Mouse (Mus musculus) liver, embryonic 14.5 days (tissue): ENCODE results near the gene Cyb5d2. TPM values are rescaled to one million over a fixed set of nuclear protein-coding genes. Genes with fewer than 3 reads are reported as not detected.

Experiments
- ATAC-seq: fragments of 200-750 bp; cut with Nextera tagmentation; 2 replicates; pipeline ENCODE4 v1.8.0; 2017; ENCODE audit warnings: moderate number of reproducible peaks, mild to moderate bottlenecking, moderate library complexity; ENCODE audit not compliant: insufficient read depth
- DNase-seq, 3 experiments: peaks; one replicate each; pipeline ENCODE4 v3.0.0-alpha.2; 2012 to 2013; ENCODE audit warnings: low read depth in 3 of 3, low spot score in 3 of 3
- H3K27ac ChIP-seq: fragments of 300-500 bp; sonication (generic); 2 replicates; pipeline ENCODE4 v1.5.1; 2014; ENCODE audit warnings: moderate library complexity, mild to moderate bottlenecking, control low read depth, inconsistent platforms
- H3K27me3 ChIP-seq: fragments of 300-500 bp; sonication (generic); 2 replicates; pipeline ENCODE4 v1.6.1; 2014; ENCODE audit warnings: mild to moderate bottlenecking, low read length, moderate library complexity; ENCODE audit not compliant: control insufficient read depth, insufficient read depth
- H3K36me3 ChIP-seq: fragments of 300-500 bp; sonication (generic); replicated peaks from 2 replicates; pipeline ENCODE4 v1.6.1; 2014; ENCODE audit warnings: low read depth; ENCODE audit not compliant: control insufficient read depth, insufficient read depth
- H3K4me1 ChIP-seq, 2 experiments: fragments of 200-500 bp in 1 of 2; fragments of 300-500 bp in 1 of 2; sonication (generic) in 1 of 2; replicated peaks; 2 replicates each; pipeline ENCODE4 v1.6.1; 2012 to 2014; ENCODE audit warnings: antibody characterized with exemption in 1 of 2, inconsistent platforms in 1 of 2, low read length in 1 of 2; ENCODE audit not compliant: control insufficient read depth in 2 of 2, insufficient read depth in 2 of 2
- H3K4me2 ChIP-seq: fragments of 300-500 bp; sonication (generic); 2 replicates; pipeline ENCODE4 v1.6.1; 2014; ENCODE audit warnings: low read depth, mild to moderate bottlenecking, control low read depth, moderate library complexity
- H3K4me3 ChIP-seq, 2 experiments: fragments of 200-500 bp in 1 of 2; fragments of 300-500 bp in 1 of 2; sonication (generic) in 1 of 2; 2 replicates each; pipeline ENCODE4 v1.5.1; 2012 to 2014; ENCODE audit warnings: low read depth in 2 of 2, low read length in 2 of 2, mild to moderate bottlenecking in 2 of 2, control low read depth in 1 of 2, inconsistent platforms in 1 of 2, moderate library complexity in 1 of 2; ENCODE audit not compliant: insufficient read depth in 1 of 2
- H3K9ac ChIP-seq: fragments of 300-500 bp; sonication (generic); replicated peaks from 2 replicates; pipeline ENCODE4 v1.6.1; 2014; ENCODE audit warnings: mild to moderate bottlenecking, control low read depth, moderate library complexity
- H3K9me3 ChIP-seq: fragments of 300-500 bp; sonication (generic); 2 replicates; pipeline ENCODE4 v1.6.1; 2016; ENCODE audit warnings: low read length, mixed read lengths; ENCODE audit not compliant: control insufficient read depth
- CTCF ChIP-seq: IDR thresholded peaks from 2 replicates; pipeline ENCODE4 v1.5.1; 2016; ENCODE audit warnings: antibody characterized with exemption, low read depth, control low read depth
- EP300 ChIP-seq: IDR thresholded peaks from 2 replicates; pipeline ENCODE4 v1.6.1; 2016; ENCODE audit warnings: antibody characterized with exemption, low read depth
- WGBS: fragments of 180-500 bp; shearing (Covaris S2); extraction: QIAGEN DNeasy Blood & Tissue Kit; methylation state at CpG from one replicate; pipeline ENCODE4 v1.1.7; 2014; ENCODE audit not compliant: insufficient replicate concordance; 5-methylcytosine and 5-hydroxymethylcytosine counted together
- polyA plus RNA-seq, 2 experiments: library from polyadenylated mRNA; depleted of rRNA in 1 of 2; stranded (reverse) in 1 of 2; unstranded in 1 of 2; fragments of >200 nt; fragmentation: Nextera tagmentation in 1 of 2; extraction: Ambion mirVana in 1 of 2; gene quantifications; 2 replicates each; pipeline versions ENCODE4 v1.2.1 to v1.2.3; 2012 to 2014

The Cyb5d2 gene
- polyA plus RNA-seq, 2 experiments, result 1.7 to 2.0 TPM

DNA sequence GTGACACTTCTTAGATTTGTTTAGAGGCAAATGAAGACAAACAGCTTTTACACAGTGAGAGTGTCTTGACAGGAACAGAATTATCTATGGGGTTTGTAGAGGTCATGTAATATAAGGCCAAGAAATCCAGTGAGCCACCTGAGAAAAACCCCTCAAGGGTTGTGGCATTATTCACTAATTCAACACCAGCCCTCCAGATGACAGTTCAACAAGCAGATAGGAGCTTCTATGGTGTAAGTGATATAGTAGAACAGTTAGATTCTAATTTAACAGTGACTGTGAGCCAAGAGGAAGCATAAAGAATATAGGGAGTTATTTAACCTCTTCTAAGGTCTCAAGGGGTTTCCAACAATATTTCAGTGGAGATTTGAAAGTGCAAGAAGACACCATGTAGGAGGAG lies 2.2 kb upstream of the Cyb5d2 start:
- TF ChIP-seq CTCF, result no peak
- no peak for TF ChIP-seq EP300
- Histone ChIP-seq H3K27ac (no peak overlapping the region), H3K36me3 (no peaks in the 10 kb centered on the region), H3K4me3 (no peak overlapping the region), H3K4me2 (no peak overlapping the region), H3K9me3 (no peaks in the 10 kb centered on the region), H3K27me3 (no peaks in the 10 kb centered on the region), H3K4me1 (peaks cover 4 to 16% of the 10 kb centered on the region in 2 experiments; a peak in 3 of 4 replicates), H3K9ac (no peak overlapping the region)
- ATAC-seq (no peak), DNase-seq (no peak)

DNA sequence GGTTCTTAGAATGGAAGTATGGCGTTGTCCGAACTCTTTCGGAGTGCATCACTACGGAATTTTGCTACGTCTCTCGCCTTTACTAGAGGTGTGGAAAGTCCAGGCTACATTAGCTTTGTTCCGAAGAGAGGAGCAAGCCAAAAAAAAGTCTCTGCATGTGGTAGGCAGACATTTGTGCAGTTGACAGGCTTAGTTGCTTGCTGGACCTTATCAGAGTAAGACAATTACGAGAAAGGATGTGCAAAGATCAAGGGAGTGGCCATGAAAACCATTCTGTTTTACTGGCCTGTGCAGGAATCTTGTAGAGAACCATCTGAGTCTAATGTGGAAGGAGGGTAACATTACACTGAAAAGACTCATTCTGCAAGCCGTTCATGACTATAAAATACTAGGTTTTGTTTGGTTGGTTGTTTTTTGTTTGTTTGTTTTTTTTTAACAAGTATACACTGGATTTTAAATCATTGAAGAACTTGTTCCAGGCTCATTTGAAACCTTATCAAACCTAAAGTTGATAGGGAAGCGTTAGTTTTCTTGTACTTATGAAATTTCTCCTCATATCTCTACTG lies 914 bp upstream of the Cyb5d2 start:
- ATAC-seq (no peak), DNase-seq (peak in 1 of 3 experiments; percentile 15)
- no peaks in the 10 kb centered on the region for H3K36me3 ChIP-seq
- peaks cover 4 to 16% of the 10 kb centered on the region in 2 experiments; a peak in 3 of 4 replicates for H3K4me1 ChIP-seq
- peak overlapping the region; percentile 93 for H3K4me2 ChIP-seq
- H3K9me3 ChIP-seq, result no peaks in the 10 kb centered on the region
- peak overlapping the region; percentile 90 for H3K9ac ChIP-seq
- H3K27me3 ChIP-seq, result no peaks in the 10 kb centered on the region
- H3K4me3 ChIP-seq, result peak overlapping the region; percentile 68 to 89
- TF ChIP-seq EP300, result no peak
- no peak for TF ChIP-seq CTCF
- 4% methylated on average over 10 of the region's 10 CpGs for WGBS
- H3K27ac ChIP-seq, result peak overlapping the region; percentile 63

DNA sequence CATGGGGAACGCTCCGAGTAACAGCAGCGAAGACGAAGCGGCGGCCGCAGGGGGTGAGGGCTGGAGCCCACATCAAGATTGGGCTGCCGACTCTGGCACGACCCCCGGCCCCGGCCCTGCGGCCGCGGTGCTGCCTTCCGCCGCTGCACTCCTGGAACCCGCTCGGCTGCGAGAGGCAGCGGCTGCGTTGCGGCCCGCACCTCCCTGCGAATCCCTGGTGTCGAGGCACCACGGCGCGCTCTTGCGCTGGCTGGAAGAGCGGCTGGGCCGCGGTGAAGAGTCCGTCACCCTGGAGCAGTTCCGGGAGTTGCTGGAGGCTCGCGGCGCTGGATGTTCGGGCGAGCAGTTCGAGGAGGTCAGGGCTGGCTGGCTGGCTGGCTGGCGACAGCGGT lies 350 bp upstream of the Cyb5d2 start:
- ATAC-seq (peak; percentile 48), DNase-seq (peak in 1 of 3 experiments; percentile 15)
- under 1% methylated on average over 42 of the region's 42 CpGs for WGBS
- Histone ChIP-seq H3K4me2 (peak overlapping the region; percentile 93), H3K36me3 (no peaks in the 10 kb centered on the region), H3K27me3 (no peaks in the 10 kb centered on the region), H3K9me3 (no peaks in the 10 kb centered on the region), H3K27ac (peak overlapping the region; percentile 63), H3K4me1 (peaks cover 4 to 16% of the 10 kb centered on the region in 2 experiments; a peak in 3 of 4 replicates), H3K4me3 (peak overlapping the region; percentile 68 to 89), H3K9ac (peak overlapping the region; percentile 90)
- no peak for TF ChIP-seq CTCF
- no peak for TF ChIP-seq EP300

DNA sequence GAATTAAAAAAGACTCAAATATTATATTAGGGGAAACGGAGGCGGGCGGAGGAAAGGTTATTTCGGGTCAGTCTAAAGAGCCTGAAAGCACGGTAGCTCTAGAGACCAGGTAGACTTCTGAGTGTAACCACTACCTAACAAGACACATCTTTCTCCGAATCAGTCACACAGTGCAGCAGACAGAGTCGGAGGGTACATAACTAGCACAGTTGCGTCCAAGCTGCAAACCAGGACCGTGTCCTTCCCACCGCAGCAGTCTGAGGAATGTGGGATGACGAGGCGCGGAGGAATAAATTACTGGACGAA lies 840 bp downstream of the Cyb5d2 start:
- Histone ChIP-seq H3K4me3 (peak overlapping the region; percentile 68 to 89), H3K4me2 (peak overlapping the region; percentile 93), H3K36me3 (no peaks in the 10 kb centered on the region), H3K4me1 (peaks cover 2 to 13% of the 10 kb centered on the region in 2 experiments; a peak in 3 of 4 replicates), H3K27ac (peak overlapping the region; percentile 79), H3K9ac (peak overlapping the region; percentile 90), H3K9me3 (no peaks in the 10 kb centered on the region), H3K27me3 (no peaks in the 10 kb centered on the region)
- peak in 1 of 3 experiments; percentile 5 for DNase-seq
- 13% methylated on average over 14 of the region's 14 CpGs for WGBS
- no peak for TF ChIP-seq CTCF
- TF ChIP-seq EP300, result no peak
- peak; percentile 3; the same call in 1 of the 2 replicates for ATAC-seq

DNA sequence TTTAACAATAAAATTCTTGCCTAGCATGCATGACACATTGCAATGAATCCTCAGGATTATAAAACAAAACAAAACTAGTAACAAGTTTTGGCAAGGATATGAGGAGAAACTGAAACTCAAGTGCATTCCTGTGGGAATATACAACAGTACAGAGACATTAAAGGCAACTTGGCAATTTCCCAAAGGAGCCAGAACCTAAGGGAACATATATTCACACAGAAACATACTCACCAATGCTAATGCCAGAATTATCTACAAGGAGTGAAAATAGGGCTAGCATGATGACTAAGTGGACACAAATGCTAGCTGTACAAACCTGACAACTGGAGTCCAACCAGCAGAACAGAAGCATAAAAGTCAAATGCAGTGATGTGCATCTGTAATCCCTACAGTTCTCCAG lies 3.9 kb downstream of the Cyb5d2 start:
- TF ChIP-seq CTCF, result no peak
- no peak for TF ChIP-seq EP300
- Histone ChIP-seq H3K36me3 (no peaks in the 10 kb centered on the region), H3K4me3 (no peak overlapping the region), H3K4me1 (peaks cover 2 to 3% of the 10 kb centered on the region in 2 experiments; a peak in 2 of 4 replicates), H3K27me3 (no peaks in the 10 kb centered on the region), H3K4me2 (no peak overlapping the region), H3K9ac (no peak overlapping the region), H3K9me3 (no peaks in the 10 kb centered on the region), H3K27ac (no peak overlapping the region)
- DNase-seq (no peak), ATAC-seq (no peak)
